Mouse (Mus musculus): Measurements from ENCODE around the gene Sptlc2. TPM values are rescaled to one million over a fixed set of nuclear protein-coding genes. Genes with fewer than 3 reads are reported as not detected.

Gene Sptlc2
- total RNA-seq, 2 experiments from 2014 or later = 50.3 to 60.5 TPM

DNA sequence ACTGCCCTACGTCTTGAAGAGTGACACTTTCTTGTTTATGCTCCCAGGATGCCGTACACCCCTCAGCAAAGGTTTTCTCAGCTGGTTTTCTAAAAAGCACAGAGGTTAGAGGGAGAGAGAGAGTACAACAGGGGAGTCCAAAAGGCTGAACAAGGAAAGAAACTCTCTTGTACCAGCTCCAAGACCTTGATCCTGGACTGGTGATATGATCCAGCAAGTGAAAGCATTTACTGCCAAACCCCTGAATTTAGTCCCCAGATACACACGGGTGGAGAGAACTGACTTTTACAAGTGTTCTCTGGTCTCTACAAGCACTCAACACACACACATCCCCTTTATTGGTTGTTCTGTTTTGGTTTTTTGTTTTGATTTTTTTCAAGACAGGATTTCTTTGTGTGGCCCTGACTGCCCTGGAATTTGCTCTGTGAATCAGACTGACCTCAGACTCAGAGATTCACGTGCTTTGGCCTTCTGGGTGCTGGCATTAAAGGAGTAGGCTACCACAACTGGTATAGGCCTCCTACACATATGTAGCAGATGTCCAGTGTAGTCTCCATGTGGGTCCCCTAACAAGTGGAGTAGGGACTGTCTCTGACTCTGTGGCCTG is 9.8 kb upstream of the Sptlc2 start:
- DNase-seq (ENCODE audit: low spot score in 2 of 2) = no peak

- no peak for DNase-seq (ENCODE audit: low spot score in 2 of 2)
Measured at GRCm38 (mm10) chr12:87397126-87397525, 9.0 kb upstream of the Sptlc2 start.

DNA sequence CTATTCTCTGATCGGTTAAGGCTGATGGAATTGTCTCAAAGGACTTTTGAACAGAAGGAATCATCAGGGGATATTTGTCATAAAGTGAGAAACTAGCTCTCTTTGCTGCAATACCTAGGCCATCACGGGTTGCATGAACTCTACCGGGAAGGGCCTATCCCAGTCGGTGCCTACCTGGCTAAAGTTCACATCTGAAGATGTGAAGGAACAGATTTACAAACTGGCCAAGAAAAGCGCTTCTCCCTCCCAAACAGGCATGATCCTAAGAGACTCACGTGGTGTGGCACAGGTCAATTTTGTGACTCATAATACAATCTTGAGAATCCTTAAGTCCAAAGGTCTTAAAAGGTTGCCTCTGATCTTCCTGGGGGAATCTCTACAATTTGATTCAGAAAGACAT is 6.2 kb upstream of the Sptlc2 start:
- DNase-seq (ENCODE audit: low spot score in 2 of 2) = no peak

- no peak for DNase-seq (ENCODE audit: low spot score in 2 of 2)
Measured at GRCm38 (mm10) chr12:87393447-87394145, 5.4 kb upstream of the Sptlc2 start.

- no peak for DNase-seq (ENCODE audit: low spot score in 2 of 2)
Measured at GRCm38 (mm10) chr12:87391355-87391754, 3.2 kb upstream of the Sptlc2 start.

GRCm38 (mm10) chr12:87389231-87389630 is 1.1 kb upstream of the Sptlc2 start:
- no peak for DNase-seq (ENCODE audit: low spot score in 2 of 2)

GRCm38 (mm10) chr12:87387171-87388121 is 709 bp downstream of the Sptlc2 start:
- peak; percentile 19 to 24 for DNase-seq (ENCODE audit: low spot score in 2 of 2)

DNA sequence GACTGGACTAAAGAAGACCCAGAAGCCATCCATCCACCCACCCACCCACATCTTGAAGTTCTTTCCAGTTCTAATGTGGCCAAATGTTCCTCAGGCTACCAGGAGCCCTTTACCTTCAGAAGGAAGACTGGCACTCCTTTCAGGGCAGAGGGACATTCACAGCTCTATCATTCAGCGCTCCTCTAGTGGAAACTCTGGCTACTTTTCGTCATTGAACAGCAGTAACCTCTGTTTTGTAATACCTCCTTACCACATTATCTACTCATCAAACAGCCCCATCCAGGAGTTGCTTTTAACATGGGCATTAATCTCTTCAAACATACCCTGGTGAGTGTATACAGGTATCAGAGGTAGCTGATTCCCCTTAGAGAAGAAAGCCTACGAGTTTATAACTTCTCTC is 3.1 kb downstream of the Sptlc2 start:
- no peak for DNase-seq (ENCODE audit: low spot score in 2 of 2)

GRCm38 (mm10) chr12:87381380-87381682 is 6.8 kb downstream of the Sptlc2 start:
- DNase-seq (ENCODE audit: low spot score in 2 of 2) = no peak

GRCm38 (mm10) chr12:87380586-87381379 is 7.4 kb downstream of the Sptlc2 start:
- DNase-seq (ENCODE audit: low spot score in 2 of 2) = no peak

DNA sequence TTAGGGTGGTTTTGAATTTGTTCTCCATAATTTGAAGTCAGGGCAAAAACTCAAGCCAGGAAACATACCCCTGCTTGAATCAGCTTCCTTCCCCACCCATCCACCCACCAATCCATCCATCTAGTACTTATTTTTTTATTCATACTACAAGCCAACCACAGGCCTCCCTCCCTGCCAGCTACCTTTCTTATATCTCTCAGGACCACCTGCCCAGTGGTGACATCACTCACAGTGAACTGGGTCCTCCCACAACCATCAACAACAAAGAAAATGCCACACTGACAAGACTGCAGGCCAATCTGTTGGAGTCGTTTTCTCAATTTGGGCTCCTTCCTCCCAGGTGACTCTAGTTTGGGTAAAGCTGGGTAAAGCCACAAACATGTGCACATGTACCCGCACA is 8.7 kb downstream of the Sptlc2 start:
- no peak for DNase-seq (ENCODE audit: low spot score in 2 of 2)

DNA sequence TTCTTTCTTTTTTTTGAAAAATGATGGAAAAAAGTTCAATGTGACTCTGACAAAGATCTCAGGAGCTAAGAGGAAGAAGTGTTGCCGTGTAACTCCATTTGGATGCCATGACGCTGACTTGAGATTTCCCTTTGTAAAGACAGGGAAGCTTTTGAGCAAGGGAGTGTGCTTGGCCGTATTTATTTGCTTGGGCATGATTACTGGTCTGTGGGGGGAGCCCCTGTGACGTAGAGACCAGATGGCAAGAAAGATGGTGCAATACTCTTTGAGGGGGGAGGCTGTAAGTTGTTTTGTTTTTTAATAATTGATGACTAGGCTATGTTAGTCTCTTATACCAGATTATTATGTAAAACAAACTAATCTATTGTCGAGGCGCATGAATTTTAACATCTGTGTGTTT is 14.0 kb downstream of the Sptlc2 start:
- DNase-seq (ENCODE audit: low spot score in 2 of 2) = no peak

DNA sequence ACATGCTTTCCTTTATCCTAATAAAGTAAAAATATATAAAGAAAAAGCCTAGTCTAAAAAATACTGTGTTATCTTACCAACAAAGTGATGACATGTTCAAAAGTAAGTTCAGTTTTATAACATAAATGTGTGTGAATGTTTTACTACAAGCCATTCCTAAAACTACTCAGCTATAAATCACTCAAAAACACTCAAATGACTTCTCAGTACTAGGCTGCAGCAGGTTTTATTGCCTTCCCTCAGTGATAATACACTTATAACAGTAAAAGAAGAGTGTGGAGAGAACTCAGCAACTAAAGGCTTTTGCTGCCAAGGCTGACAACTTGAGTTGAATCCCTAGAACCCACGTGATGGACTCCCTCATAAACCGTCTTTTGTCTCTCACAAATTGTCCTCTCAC is 18.8 kb downstream of the Sptlc2 start:
- no peak for DNase-seq (ENCODE audit: low spot score in 2 of 2)

GRCm38 (mm10) chr12:87368092-87368491 is 20.1 kb downstream of the Sptlc2 start:
- DNase-seq (ENCODE audit: low spot score in 2 of 2) = no peak

DNA sequence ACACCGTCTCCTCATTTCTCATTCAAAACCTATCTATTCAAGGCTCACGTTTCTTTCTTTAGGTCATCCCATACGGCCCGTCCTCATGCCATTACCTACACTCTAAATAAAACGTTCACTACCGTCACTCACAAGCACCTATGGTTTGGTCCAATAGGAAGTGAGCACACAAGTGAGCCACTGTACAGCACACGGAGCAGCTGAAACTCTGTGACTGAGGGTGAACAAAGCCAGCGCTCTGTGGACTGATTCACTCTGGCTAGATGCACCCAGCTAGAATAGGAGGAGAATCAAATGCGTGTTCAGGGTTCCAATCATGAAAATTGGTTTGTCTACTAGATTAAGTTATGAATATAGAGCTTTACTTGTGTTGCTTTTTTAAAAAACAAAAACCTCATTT is 22.5 kb downstream of the Sptlc2 start:
- DNase-seq (ENCODE audit: low spot score in 2 of 2) = peak in 1 of 2 experiments; percentile 14

GRCm38 (mm10) chr12:87362111-87362510 is 26.0 kb downstream of the Sptlc2 start:
- no peak for DNase-seq (ENCODE audit: low spot score in 2 of 2)

GRCm38 (mm10) chr12:87348029-87348428 is 40.1 kb downstream of the Sptlc2 start:
- no peak for DNase-seq (ENCODE audit: low spot score in 2 of 2)

GRCm38 (mm10) chr12:87347511-87347910 is 40.6 kb downstream of the Sptlc2 start:
- DNase-seq (ENCODE audit: low spot score in 2 of 2) = no peak

GRCm38 (mm10) chr12:87343084-87343605 is 45.0 kb downstream of the Sptlc2 start:
- no peak for DNase-seq (ENCODE audit: low spot score in 2 of 2)

DNA sequence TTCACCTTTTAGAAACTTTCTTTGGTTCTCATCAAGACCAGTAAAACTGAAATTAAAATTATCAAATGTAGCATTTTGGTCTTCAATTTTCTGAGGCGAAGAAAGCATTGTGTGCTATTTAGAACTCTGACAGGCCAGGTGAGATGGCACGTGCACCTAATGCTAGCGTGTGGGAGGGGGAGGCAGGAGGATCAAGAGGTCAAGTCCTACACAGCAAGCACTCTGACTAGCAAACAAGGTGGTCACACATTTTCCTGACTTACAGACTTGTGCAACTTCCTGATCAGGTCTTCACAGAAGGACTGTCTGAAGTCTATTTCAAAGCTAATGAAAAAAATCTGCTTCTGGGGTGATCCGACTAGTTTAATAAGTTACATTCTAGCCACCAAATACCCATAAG is 50.1 kb downstream of the Sptlc2 start:
- DNase-seq (ENCODE audit: low spot score in 2 of 2) = no peak

GRCm38 (mm10) chr12:87334886-87335285 is 53.3 kb downstream of the Sptlc2 start:
- DNase-seq (ENCODE audit: low spot score in 2 of 2) = peak in 1 of 2 experiments; percentile 61

Measured in layer of hippocampus, postnatal 14 days (tissue).